Mouse (Mus musculus) CH12.LX (cell line): Measurements from ENCODE around the gene Col4a2. TPM values are rescaled to one million over a fixed set of nuclear protein-coding genes. Genes with fewer than 3 reads are reported as not detected.

Source experiments
- DNase-seq: peaks from one replicate; pipeline ENCODE4 v3.0.0-alpha.2; 2013; ENCODE audit errors: extremely low read depth
- H3K27ac ChIP-seq: 2 replicates; pipeline ENCODE4 v1.5.1; 2012; ENCODE audit warnings: low read depth, mild to moderate bottlenecking, control low read depth, moderate library complexity; ENCODE audit not compliant: insufficient read depth
- H3K27me3 ChIP-seq: replicated peaks from 2 replicates; pipeline ENCODE3; 2012; ENCODE audit warnings: inconsistent platforms
- H3K36me3 ChIP-seq, 2 experiments: replicated peaks in 1 of 2; 2 replicates each; pipeline versions ENCODE3 to v1.6.1; 2012; ENCODE audit warnings: inconsistent platforms in 1 of 2, low read length in 1 of 2, mild to moderate bottlenecking in 1 of 2, mixed read lengths in 1 of 2, moderate library complexity in 1 of 2; ENCODE audit not compliant: control insufficient read depth in 1 of 2, insufficient read depth in 1 of 2
- H3K4me1 ChIP-seq, 2 experiments: 2 replicates each; pipeline ENCODE4 v1.6.1; 2012; ENCODE audit warnings: inconsistent platforms in 1 of 2, moderate library complexity in 1 of 2; ENCODE audit not compliant: insufficient read depth in 2 of 2, control insufficient read depth in 1 of 2
- H3K4me2 ChIP-seq: 2 replicates; pipeline ENCODE4 v1.6.1; 2012; ENCODE audit warnings: low read depth, mild to moderate bottlenecking, control low read depth; ENCODE audit not compliant: poor library complexity, insufficient read depth, severe bottlenecking
- H3K4me3 ChIP-seq, 3 experiments: fragments of 150-350 bp in 1 of 3; sonication (generic) in 1 of 3; replicated peaks in 1 of 3; 2 replicates each; pipeline versions ENCODE3 to v1.5.1; 2011 to 2012; ENCODE audit warnings: low read depth in 2 of 3, low read length in 2 of 3, mild to moderate bottlenecking in 2 of 3, moderate library complexity in 2 of 3, control low read depth in 1 of 3, improper control_type of control experiment in 1 of 3, inconsistent platforms in 1 of 3, mixed read lengths in 1 of 3; ENCODE audit not compliant: poor library complexity in 1 of 3
- H3K79me2 ChIP-seq: replicated peaks from 2 replicates; pipeline ENCODE4 v1.6.1; 2012; ENCODE audit warnings: mild to moderate bottlenecking, moderate library complexity; ENCODE audit not compliant: control insufficient read depth, poor library complexity, insufficient read depth, severe bottlenecking; ENCODE audit errors: extremely low read depth
- H3K9ac ChIP-seq: 2 replicates; pipeline ENCODE4 v1.6.1; 2012; ENCODE audit warnings: low read depth, mild to moderate bottlenecking, control low read depth, moderate library complexity; ENCODE audit not compliant: insufficient read depth
- H3K9me3 ChIP-seq: replicated peaks from 2 replicates; pipeline ENCODE3; 2012; ENCODE audit warnings: low read length, inconsistent platforms, mixed read lengths
- CHD2 ChIP-seq: IDR thresholded peaks from 2 replicates; pipeline ENCODE4 v1.6.1; 2011; ENCODE audit warnings: low read length, improper control_type of control experiment
- E2F4 ChIP-seq: IDR thresholded peaks from 2 replicates; pipeline ENCODE4 v1.6.1; 2011; ENCODE audit warnings: low read depth, low read length, improper control_type of control experiment; ENCODE audit not compliant: insufficient replicate concordance
- ELF1 ChIP-seq: IDR thresholded peaks from 2 replicates; pipeline ENCODE4 v1.6.1; 2014; ENCODE audit warnings: low read depth, mild to moderate bottlenecking, inconsistent platforms, low read length, improper control_type of control experiment
- EP300 ChIP-seq: IDR thresholded peaks from 2 replicates; pipeline ENCODE4 v1.6.1; 2011; ENCODE audit warnings: low read length, improper control_type of control experiment
- ETS1 ChIP-seq: conservative IDR thresholded peaks from 2 replicates; pipeline ENCODE4 v1.6.1; 2012; ENCODE audit warnings: low read depth, mild to moderate bottlenecking, inconsistent platforms, low read length, improper control_type of control experiment, moderate library complexity
- GABPA ChIP-seq: IDR thresholded peaks from 2 replicates; pipeline ENCODE4 v1.6.1; 2012; ENCODE audit warnings: low read depth, low read length, improper control_type of control experiment, inconsistent platforms; ENCODE audit not compliant: insufficient replicate concordance
- HCFC1 ChIP-seq: IDR thresholded peaks from 2 replicates; pipeline ENCODE4 v1.6.1; 2012; ENCODE audit warnings: low read depth, mild to moderate bottlenecking, inconsistent platforms, low read length, improper control_type of control experiment
- IRF4 ChIP-seq: IDR thresholded peaks from 2 replicates; pipeline ENCODE4 v1.6.1; 2014; ENCODE audit warnings: low read depth, mild to moderate bottlenecking, inconsistent platforms, low read length, improper control_type of control experiment
- JUN ChIP-seq: IDR thresholded peaks from 2 replicates; pipeline ENCODE4 v1.6.1; 2011; ENCODE audit warnings: low read depth, mild to moderate bottlenecking, low read length, improper control_type of control experiment, moderate library complexity; ENCODE audit not compliant: insufficient read depth
- JUND ChIP-seq: conservative IDR thresholded peaks from 2 replicates; pipeline ENCODE4 v1.6.1; 2011; ENCODE audit warnings: low read depth, low read length, improper control_type of control experiment
- KAT2A ChIP-seq: IDR thresholded peaks from 2 replicates; pipeline ENCODE4 v1.6.1; 2012; ENCODE audit warnings: low read length, improper control_type of control experiment, inconsistent platforms; ENCODE audit not compliant: insufficient replicate concordance
- MAFK ChIP-seq: IDR thresholded peaks from 2 replicates; pipeline ENCODE4 v1.6.1; 2011; ENCODE audit warnings: low read length, improper control_type of control experiment; ENCODE audit not compliant: insufficient replicate concordance
- MAX ChIP-seq: IDR thresholded peaks from 2 replicates; pipeline ENCODE4 v1.6.1; 2011; ENCODE audit warnings: low read length, improper control_type of control experiment
- MAZ ChIP-seq: IDR thresholded peaks from 2 replicates; pipeline ENCODE4 v1.6.1; 2012; ENCODE audit warnings: low read depth, mild to moderate bottlenecking, inconsistent platforms, low read length, improper control_type of control experiment, moderate library complexity
- MEF2A ChIP-seq: IDR thresholded peaks from 2 replicates; pipeline ENCODE4 v1.6.1; 2014; ENCODE audit warnings: low read depth, mild to moderate bottlenecking, inconsistent platforms, low read length, improper control_type of control experiment, borderline replicate concordance
- MXI1 ChIP-seq: IDR thresholded peaks from 2 replicates; pipeline ENCODE4 v1.6.1; 2011; ENCODE audit warnings: mild to moderate bottlenecking, low read depth, low read length, improper control_type of control experiment
- MYC ChIP-seq: IDR thresholded peaks from 2 replicates; pipeline ENCODE4 v1.6.1; 2011; ENCODE audit warnings: low read depth, mild to moderate bottlenecking, improper control_type of control experiment, low read length
- NELFE ChIP-seq: IDR thresholded peaks from 2 replicates; pipeline ENCODE4 v1.6.1; 2011; ENCODE audit warnings: low read depth, low read length, improper control_type of control experiment
- PAX5 ChIP-seq: IDR thresholded peaks from 2 replicates; pipeline ENCODE4 v1.6.1; 2012; ENCODE audit warnings: low read length, inconsistent platforms, mixed read lengths
- POLR2AphosphoS2 ChIP-seq: IDR thresholded peaks from 2 replicates; pipeline ENCODE4 v1.6.1; 2011; ENCODE audit warnings: low read depth, low read length, improper control_type of control experiment
- RCOR1 ChIP-seq: conservative IDR thresholded peaks from 2 replicates; pipeline ENCODE4 v1.6.1; 2012; ENCODE audit warnings: low read depth, mild to moderate bottlenecking, inconsistent platforms, low read length, improper control_type of control experiment
- SIN3A ChIP-seq: IDR thresholded peaks from 2 replicates; pipeline ENCODE4 v1.6.1; 2012; ENCODE audit warnings: low read length, improper control_type of control experiment, inconsistent platforms
- SMC3 ChIP-seq: IDR thresholded peaks from 2 replicates; pipeline ENCODE4 v1.6.1; 2011; ENCODE audit warnings: low read depth, low read length, improper control_type of control experiment
- UBTF ChIP-seq: IDR thresholded peaks from 2 replicates; pipeline ENCODE4 v1.6.1; 2012; ENCODE audit warnings: low read depth, mild to moderate bottlenecking, inconsistent platforms, low read length, improper control_type of control experiment, moderate library complexity
- USF2 ChIP-seq: conservative IDR thresholded peaks from 2 replicates; pipeline ENCODE4 v1.6.1; 2011; ENCODE audit warnings: low read depth, low read length, improper control_type of control experiment
- ZC3H11A ChIP-seq: IDR thresholded peaks from 2 replicates; pipeline ENCODE4 v1.6.1; 2012; ENCODE audit warnings: low read depth, mild to moderate bottlenecking, inconsistent platforms, low read length, improper control_type of control experiment
- dilution Hi-C: fragments of 300-500 bp; cut with MboI; formaldehyde crosslinking; loops from 2 replicates; pipeline ENCODE4 v1.14.3; 2020; ENCODE audit warnings: low sequenced_read_pairs; ENCODE audit not compliant: extremely low pct_unique_long_range_greater_than_20kb, extremely low pct_ligation_motif_present
- in situ Hi-C: fragments of 300-500 bp; cut with MboI; formaldehyde crosslinking; loops from 3 replicates; pipeline ENCODE4 v1.14.3; 2019; ENCODE audit warnings: low sequenced_read_pairs, low pct_ligation_motif_present, low pct_unique_long_range_greater_than_20kb, mixed read lengths
- polyA plus RNA-seq: library from polyadenylated mRNA; unstranded; fragments of >175 nt; gene quantifications from 2 replicates; pipeline ENCODE4 v1.2.1, GENCODE M21; 2012; ENCODE audit warnings: low read depth; ENCODE audit not compliant: insufficient read length
- total RNA-seq, 2 experiments: library from RNA; depleted of rRNA; stranded (reverse); fragments of 300-350 nt in 1 of 2; fragments of >200 nt in 1 of 2; gene quantifications; 2 replicates each; pipeline ENCODE4 v1.2.3; 2012 to 2014

Gene Col4a2
- total and polyA plus RNA-seq, 3 experiments = 0.04 to 0.07 TPM; not detected in 1

DNA sequence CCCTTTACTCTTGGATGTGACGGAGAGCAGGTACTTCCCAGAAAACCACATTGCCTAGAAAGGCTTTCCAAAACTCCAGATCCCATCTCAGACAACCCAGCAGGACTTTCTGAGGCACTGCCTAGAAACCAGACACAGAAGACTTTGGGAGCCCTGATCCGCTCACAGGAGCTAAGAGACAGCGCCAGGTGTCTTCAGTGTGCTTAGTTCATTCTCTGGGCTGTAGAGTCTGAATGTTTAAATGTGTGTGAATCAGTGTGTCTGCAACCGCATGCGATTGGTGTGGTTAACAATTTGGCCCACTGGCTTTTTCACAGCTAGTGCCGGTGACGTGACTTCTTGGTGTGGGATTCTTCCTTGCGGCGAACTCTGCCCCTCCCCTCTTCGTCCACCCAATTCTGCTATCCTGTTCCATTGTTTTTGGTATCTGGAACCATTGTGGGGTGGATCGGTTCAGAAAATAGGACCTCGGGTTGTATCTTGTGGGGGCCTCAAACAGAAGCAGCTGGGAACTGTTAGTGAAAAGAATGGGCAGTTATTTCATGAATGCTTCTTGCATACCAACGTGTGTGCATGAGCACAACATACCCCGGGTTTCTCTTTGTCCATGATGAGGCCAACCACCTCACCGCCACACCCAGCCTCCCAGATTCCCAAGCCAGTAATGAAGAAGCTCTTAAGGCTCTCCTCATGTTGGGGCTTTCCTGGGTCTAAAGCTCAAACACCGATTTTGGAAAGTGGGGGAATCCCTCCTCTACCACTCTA lies 2.8 kb downstream of the Col4a2 start:
- dilution Hi-C loops = no loop called here
- TF ChIP-seq KAT2A = no peak
- no peak for TF ChIP-seq EP300
- no peak for TF ChIP-seq HCFC1
- no peak for TF ChIP-seq SIN3A
- no peak for TF ChIP-seq MXI1
- no peak for TF ChIP-seq GABPA
- no peak for TF ChIP-seq MEF2A
- no peak for TF ChIP-seq MAFK
- TF ChIP-seq ELF1 = no peak
- TF ChIP-seq USF2 = no peak
- no peak for TF ChIP-seq MAX
- no peak overlapping the region for H3K4me3 ChIP-seq
- H3K79me2 ChIP-seq = no peaks in the 10 kb centered on the region
- no peaks in the 10 kb centered on the region for H3K9me3 ChIP-seq
- no peak overlapping the region for H3K27ac ChIP-seq
- H3K27me3 ChIP-seq = peaks cover 6% of the 10 kb centered on the region
- H3K9ac ChIP-seq = no peak overlapping the region
- no peak overlapping the region for H3K4me2 ChIP-seq
- in situ Hi-C loops = no loop called here
- DNase-seq = no peak
- H3K36me3 ChIP-seq = no peaks in the 10 kb centered on the region
- H3K4me1 ChIP-seq = peaks cover 0 to 8% of the 10 kb centered on the region in 2 experiments; a peak in 2 of 4 replicates

GRCm38 (mm10) chr8:11316118-11316517 lies 3.5 kb downstream of the Col4a2 start:
- dilution Hi-C loops (no loop called here), in situ Hi-C loops (no loop called here)
- no peaks in the 10 kb centered on the region for H3K9me3 ChIP-seq
- H3K9ac ChIP-seq = no peak overlapping the region
- H3K4me2 ChIP-seq = no peak overlapping the region
- H3K4me1 ChIP-seq = peaks cover 0 to 8% of the 10 kb centered on the region in 2 experiments; a peak in 2 of 4 replicates
- no peak for DNase-seq
- TF ChIP-seq POLR2AphosphoS2 (no peak), UBTF (no peak), JUN (no peak), IRF4 (no peak), MAFK (no peak), ETS1 (no peak), E2F4 (no peak), CHD2 (no peak), KAT2A (no peak), ZC3H11A (no peak), MAZ (no peak), RCOR1 (no peak), NELFE (no peak), JUND (no peak), PAX5 (no peak), MYC (no peak), SMC3 (no peak)
- H3K79me2 ChIP-seq = no peaks in the 10 kb centered on the region
- H3K36me3 ChIP-seq = no peaks in the 10 kb centered on the region
- H3K27ac ChIP-seq = no peak overlapping the region
- H3K4me3 ChIP-seq = no peak overlapping the region
- peaks cover 6% of the 10 kb centered on the region for H3K27me3 ChIP-seq
